Mouse (Mus musculus) gastrocnemius, postnatal 36 days (tissue): ENCODE results near the gene Fgf14. TPM values are rescaled to one million over a fixed set of nuclear protein-coding genes. Genes with fewer than 3 reads are reported as not detected.
"Not testable (repeated sequence)": the region's sequence is repeated elsewhere in the genome, so short reads cannot be mapped to it uniquely, and the experiment has no call there.

Source experiments
- DNase-seq, 2 experiments: peaks; one replicate each; pipeline ENCODE4 v3.0.0; 2022
- intact Hi-C: fragments of 180-260 bp; cut with DNase I; formaldehyde crosslinking; loops from one replicate; pipeline ENCODE4 v1.15.1; 2025
- long read RNA-seq, 2 experiments: library from polyadenylated mRNA; stranded (forward); transcript quantifications; one replicate each; pipeline ENCODE4 v2.0.0; 2021
- total RNA-seq, 2 experiments: library from RNA; stranded (reverse); gene quantifications; 2 replicates each; pipeline ENCODE4 v1.2.3; 2021

The Fgf14 gene
- total RNA-seq, result not detected
- long read RNA-seq, experiment 1, result 0 reads
- long read RNA-seq, experiment 2, result 0 reads

DNA sequence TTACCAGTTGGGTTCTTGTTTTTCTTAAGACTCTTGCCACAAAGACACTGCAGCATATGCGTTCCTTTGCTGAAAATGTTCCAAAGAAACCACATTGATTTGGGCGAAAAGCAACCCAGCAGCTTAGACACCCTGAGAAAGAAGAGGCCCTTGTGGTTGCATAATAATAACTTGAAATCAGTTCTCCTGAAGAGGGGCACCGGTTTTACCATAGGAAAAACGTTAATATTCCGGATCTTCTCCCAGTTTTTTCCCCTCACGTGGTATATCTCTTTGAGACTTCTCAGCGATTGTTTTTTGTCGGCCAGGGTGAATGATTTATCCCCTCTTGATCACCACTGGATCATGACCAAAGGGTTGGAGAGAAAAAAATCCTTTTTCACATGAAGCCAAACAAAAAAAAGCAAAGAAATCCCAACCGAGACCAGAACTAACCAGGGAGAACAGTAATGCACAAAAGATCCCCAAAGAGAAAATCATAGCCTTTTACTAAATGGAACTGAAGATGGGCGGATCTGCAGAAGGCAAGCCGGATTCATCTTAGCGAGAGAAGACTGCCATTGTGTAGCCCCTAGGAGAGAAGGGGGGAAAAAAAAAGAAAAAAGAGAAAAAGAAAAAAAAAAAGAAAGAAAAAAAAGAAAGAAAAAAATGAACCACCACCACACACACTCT is at the start of gene Fgf14:
Gene Fgf14, minus strand, starts transcription at position 622 of the 672 bp plus-strand sequence.
- intact Hi-C loops, result no loop called here
- DNase-seq, result no peak

DNA sequence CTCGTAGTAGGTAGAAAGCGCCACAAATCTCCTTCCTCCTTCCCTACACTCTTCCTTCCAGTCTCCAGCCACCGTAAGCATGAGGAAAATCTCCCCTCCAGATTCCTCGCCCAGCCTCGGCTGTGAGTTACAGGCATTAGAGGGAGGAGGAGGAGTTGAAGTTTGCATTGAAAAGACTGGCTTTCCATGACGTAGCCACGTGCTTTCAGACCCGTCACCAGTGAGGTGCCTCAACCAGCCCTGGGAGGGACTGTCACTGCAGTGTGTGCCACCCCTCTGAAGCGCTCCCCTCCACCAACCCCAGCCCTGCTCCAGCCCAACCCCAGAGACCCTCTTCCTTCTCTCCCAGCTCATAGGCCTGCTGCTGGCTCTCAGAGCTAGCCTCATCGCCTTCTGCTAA is 452 bp upstream of the Fgf14 start:
- intact Hi-C loops, result no loop called here
- DNase-seq, result no peak

DNA sequence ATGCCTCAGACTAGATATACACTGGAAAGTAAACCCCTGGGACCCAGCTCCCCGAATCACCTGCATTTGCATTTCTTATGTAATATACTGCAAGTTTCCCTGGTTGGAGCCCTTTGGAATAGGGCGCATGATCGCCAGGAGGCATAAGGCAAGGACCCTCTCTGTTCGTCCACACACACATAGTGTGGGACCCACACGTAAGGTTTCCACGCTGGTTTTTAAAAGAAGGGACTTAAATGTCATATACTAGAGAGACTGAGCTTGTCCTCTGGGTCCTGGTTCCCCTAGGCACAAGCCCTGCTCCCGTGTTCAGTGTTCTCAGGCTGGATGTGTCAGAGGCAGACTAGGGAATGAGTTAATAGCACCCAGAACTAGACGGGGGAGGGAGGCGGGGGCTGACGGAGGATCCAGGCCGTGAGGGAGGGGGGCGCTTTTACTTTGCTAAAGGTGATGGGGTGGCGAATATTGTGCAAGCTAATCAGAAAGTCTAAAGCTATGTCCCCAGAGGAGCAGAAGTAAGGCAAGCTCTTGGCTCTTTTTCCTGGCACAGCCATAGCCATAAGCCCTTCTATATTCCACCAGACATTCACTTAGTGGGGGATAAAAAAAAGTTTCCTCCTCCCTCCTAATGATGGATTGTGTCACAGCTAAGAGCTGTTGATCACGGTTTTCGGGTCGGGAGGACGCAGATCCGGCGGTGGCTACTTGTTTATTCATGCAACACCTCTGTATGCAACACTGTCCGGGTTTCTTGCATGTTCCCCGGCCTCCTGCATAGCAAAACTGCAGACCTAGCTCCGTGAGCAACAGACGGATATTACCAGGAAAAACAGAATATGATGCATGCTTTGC is 1.0 kb downstream of the Fgf14 start:
- intact Hi-C loops, result no loop called here

DNA sequence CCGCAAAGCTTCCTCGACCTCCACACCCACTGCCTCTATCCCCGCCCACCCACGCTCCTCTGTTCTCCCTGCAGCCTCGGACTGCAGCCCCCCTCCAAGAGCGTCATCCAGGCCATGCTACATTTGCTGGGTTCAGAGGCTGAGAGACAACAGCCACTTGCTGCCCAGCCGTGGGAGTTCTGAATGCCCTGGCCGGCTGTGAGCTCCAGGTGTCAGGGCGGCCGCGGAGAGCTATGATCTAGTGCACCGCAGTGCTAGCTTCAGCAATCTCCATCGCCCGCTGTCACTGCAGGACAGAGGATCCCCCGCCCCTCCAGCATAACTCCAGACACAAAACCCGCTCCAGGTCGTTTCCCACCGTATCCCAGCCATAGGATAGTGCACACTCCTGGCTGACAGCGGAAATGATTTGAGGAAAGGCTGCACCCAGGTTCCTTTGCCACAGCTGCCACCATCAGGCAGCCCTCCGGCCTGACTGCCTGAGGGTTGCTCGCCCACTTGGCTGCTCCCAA is 1.7 kb downstream of the Fgf14 start:
- intact Hi-C loops, result no loop called here
- DNase-seq, result no peak

More for the DNA sequence above, 1.0 kb downstream of the Fgf14 start:
- no peak for DNase-seq

DNA sequence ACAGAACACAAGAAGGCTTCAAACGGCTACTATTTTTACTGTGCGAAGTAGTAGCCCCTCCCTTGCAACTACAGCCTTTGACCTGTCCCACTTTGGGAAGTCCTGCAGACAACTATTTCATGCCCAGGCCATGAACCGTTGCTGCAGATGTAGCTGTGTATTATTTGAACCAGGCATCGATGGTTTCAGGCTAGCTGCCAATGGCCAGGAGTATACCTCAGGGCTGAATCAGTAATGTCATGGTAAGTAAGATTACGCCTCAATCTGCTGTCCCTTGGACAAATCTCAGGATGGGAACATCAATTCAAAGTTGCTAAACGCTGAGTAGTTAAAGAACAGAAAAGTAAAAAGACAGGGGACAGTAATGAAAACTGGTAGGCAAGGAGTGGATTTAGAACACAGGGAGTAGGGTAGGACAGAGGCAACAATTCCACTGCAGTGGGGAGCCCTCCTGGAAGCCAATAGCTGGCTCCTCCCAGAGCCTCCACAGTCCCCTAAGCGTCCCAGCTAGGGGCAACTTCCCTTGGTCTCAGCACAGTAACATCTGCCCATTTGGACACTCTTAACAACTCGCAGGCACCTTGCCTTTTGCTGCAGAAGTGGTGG is 2.3 kb downstream of the Fgf14 start:
- intact Hi-C loops, result no loop called here
- DNase-seq, result no peak

DNA sequence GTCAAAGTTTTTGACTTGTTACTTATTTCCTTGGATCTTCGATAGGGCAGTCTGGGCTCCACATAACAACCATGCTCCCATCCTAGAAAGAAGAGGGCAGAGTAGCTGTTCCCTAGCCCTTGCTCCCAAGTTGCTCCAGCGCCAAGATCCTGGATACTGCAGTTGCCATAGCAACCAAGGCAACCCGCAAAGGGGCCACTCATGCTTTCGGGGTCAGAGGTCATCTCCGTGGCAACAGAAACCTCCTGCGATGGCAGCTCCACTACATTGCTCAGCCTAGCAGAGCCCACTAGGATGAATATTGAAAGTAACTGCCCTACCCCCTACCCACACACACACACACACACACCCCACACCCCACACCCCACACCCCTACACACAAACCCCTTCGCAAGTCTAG is 7.2 kb downstream of the Fgf14 start:
- DNase-seq, result no peak

DNA sequence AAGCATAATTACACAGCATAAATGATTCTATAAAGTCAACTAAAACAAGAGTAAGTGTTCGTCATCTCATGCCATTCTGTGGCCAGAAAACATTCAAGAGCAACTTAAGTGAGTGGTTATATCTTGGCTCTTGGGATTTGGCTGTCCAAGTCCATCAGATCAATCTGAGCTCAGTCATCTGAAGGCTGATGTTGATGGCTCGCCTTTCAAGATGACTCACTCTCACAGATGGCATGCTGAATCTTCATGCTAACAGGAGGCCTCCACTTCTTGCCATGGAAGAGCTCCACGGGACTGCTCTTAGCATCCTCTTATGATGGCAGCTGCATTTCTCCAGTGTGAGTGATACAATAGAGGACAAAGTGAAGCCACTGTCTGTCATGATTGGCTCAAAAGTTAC is 34.1 kb downstream of the Fgf14 start:
- no peak for DNase-seq
- intact Hi-C loops, result no loop called here

More for the DNA sequence above, 7.2 kb downstream of the Fgf14 start:
- intact Hi-C loops, result no loop called here

DNA sequence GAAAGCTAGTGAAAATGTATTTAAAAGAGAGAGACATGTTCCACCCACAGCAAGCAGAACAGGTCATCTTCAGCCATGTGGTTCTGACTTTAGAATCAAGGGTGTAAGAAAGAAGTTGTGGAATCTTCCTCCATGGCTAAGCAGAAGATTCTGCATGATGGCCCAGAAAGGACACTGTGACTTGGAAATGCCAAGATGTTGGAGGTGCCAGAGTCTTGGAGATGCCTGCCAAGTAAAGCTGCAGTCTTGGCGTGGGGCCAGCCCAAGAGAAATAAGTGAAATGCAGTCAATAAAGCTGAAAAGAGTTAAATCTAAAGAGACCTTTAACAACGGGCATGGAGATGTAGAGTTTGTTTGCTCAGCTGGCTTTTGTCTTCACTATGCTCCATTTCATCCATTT is 42.0 kb downstream of the Fgf14 start:
- DNase-seq, result no peak
- intact Hi-C loops, result no loop called here

DNA sequence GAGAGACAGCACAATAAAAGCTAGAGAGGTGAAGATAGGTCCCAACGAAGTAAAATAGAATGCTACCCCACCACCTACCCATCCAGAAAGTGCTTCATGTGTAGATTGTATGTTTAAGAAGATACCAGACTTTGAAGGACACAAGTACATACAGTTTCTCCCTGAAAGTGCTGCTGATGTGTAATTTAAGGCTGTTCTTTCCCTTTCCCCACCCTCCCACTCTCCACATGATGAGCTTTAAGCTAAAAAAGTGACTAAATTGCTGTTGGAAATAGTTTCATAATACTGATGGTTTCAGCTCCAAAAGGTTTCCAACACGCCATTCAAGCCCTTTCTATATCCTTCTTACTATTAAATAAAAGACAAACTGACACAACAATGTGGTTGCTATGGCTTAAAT is 63.5 kb downstream of the Fgf14 start:
- intact Hi-C loops, result no loop called here
- no peak for DNase-seq

DNA sequence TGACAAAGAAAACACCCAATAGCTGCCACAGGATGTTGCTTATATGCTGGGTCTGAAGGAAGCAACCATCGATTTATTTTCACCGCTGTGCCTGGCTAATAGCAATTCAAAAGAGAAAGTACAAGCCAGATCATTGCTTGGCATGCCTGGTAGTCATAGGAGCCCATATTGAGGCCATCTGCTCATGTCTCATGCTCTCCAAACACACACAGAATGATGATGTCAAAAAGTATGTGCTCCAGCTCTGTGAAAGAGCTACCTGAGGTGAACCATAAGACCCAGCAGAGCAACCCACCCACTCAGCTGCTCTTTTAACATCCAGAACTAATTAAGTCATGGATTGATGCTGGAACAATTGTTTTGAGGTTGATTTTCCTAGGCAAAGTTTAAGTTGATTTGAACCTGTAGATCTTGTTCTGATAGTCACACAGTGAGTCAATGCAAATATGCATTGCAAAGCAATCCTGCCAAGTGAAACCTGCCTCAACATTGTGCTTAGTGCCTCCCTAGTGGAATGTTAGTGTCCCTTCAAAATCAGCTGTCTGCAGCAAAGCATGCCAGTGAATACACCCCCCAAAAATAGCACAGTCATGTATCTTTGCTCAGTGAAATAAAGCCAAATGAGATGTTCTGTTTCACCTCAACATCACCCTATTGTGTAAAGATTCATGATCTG is 70.8 kb downstream of the Fgf14 start:
- no peak for DNase-seq
- intact Hi-C loops, result no loop called here

DNA sequence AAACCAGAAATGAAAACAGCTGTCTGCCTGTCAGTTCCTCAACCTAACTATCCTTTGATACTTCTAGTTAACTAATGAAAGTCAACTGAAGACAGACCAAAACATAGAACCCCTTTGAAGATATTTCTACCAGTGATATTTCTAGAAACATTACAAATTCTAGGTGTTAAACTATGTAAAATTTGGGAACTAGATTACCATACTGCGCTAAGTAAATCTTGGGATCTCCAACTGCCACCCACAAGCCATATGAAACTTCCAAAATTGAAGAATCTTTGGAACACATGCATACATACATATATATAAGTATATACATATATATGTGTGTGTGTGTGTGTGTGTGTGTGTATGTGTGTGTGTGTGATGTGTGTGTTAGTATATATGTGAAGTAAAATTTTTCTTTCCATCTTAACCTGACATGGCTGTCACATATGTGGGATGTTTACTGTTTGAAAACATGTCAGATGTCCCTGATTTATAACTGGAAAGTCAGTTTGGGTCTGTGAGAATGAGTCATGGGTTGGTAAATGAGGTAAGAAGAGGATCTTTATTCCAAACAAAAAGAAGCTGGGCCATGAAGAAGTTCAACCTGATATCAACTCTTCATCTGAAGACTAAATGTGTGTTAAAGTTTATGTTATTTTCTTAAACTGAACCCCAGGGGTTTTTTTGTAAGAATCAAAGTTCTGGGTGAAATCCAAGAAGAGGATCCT is 71.7 kb downstream of the Fgf14 start:
- DNase-seq, result no peak
- intact Hi-C loops, result no loop called here

DNA sequence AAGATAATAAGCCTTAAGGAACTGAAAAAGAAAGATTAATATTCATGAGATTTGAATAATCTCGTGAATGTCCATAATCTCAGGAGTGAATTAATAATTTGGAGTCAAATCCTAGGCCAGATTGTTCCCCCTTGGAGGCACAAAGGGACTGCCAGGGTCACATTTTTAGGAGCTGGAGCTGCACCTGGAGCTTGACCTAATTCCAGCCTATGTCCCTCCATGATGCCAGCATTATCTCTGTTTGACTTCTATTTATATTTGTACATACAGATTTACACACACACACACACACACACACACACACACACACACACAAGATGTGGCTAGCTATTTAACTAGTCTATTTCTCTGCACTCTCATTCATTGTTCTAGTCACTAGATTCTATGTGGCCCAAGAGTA is 100.4 kb downstream of the Fgf14 start:
- DNase-seq, result no peak

DNA sequence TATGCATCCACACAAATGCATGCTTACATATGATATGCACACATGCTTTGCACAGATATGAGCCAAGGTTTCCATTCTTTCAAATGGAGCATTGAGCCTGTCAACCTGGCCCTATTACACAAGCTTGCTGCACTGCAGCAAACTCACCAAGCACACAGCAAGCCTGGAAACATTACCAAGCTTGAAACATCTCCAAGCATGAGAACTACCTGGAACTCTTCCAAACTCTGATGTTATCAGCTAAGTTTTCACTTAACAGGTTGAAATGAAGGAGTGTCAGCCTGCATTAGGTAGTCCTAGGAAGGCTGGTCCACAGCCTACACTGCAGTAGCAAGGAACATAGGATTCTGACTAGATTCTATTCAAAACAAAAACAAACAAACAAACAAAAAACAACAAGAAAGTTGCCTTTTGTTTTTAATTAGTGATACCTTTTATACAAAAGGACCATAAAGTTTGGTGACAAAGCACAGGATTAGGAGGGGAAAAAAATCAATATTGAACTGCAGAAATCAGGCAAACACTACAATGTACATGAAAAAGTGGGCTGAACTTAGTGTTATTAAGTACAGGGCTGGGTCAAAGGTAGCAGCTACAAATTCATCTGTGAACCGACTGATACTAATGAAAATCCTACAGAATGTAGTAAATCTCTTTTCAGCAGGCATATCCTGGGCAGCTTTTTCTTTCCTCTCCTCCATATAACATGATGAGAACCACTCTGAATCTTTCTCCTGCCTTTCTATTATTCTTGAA is 101.6 kb downstream of the Fgf14 start:
- intact Hi-C loops, result no loop called here
- DNase-seq, result no peak

More for the DNA sequence above, 100.4 kb downstream of the Fgf14 start:
- intact Hi-C loops, result no loop called here

DNA sequence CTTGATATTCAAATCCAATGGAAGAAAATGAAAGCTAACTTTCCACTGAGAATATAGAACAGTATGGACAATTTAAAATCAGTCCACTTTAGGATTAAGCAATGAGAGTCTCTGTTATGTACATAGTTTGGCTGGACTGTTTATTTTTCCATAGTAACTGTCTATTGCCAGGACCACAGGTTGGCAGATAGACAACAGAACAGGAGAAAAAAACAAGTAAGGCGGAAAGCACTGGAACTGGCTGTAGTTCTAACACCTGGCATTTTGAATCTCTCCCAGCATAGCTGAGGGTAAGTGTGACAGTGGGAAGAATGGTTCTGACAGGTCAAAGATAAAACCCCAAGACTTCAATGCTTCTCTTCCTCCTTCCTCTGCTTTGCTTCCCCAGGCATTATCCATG is 110.5 kb downstream of the Fgf14 start:
- no peak for DNase-seq
- intact Hi-C loops, result no loop called here

DNA sequence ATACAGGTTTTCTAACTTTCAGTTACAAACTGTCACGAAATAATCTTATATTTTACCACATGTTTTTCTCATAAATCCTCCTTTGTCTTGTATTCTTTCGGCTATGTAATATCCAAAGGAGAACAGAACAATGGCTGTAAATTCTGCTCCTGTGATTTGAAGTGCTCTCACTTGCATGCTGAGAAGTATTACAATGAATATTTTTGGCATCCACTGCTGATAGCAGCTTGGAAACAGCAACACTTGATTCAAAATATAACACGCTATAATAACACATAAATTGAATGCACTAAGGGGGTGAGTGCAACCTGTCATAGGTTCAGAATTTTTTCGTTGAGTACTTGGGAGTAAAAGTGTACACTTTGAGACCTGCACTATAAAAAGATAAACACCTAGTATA is 115.4 kb downstream of the Fgf14 start:
- no peak for DNase-seq
- intact Hi-C loops, result no loop called here

DNA sequence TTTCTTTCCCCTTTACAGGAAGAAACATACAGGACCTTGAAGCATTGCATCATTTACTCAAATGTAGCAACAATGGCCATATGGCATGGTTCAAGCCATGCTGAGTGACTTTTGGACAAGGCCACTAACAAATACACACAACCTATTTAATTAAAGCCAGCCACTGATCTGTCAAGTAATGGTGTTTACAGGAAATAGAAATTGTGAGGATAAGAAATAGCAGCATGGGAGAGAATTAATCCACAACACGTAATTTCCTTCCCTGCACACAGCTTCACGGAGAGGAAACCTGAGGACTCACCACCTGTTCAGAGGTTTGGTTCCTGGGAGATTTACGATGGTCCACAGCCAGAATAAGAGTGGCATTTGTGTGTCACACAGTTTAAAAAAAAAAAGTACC is 140.8 kb downstream of the Fgf14 start:
- intact Hi-C loops, result no loop called here
- no peak for DNase-seq

DNA sequence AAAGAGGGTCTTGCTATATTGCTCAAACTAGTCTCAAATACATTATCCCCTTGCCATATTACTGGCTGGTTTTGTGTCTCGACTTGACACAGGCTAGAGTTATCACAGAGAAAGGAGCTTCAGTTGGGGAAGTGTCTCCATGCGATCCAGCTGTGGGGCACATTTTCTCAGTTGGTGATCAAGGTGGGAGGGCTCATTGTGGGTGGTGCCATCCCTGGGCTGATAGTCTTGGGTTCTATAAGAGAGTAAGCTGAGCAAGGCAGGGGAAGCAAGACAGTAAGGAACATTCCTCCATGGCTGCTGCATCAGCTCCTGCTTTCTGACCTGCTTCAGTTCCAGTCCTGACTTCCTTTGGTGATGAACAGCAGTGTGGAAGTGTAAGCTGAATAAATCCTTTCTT is 141.6 kb downstream of the Fgf14 start:
- DNase-seq, intact Hi-C loops: not testable (repeated sequence)

DNA sequence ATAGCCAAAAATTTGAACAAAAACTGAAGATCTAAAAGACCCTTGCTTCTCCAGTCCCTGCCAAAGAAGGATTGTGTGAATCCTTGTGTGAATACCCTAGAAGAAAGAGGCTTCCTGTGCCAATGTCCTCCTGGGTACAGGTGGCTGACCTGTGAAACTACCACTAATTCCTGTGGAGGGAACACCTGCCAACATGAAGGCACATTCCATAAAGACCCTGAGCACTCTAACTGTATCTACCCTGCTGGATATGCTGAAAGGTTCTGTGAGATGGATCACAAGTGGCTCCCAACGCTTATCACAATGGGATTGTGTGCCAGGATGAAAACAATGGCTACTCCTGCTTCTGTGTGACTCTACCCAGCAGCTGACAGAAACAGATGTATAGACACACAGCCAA is 144.9 kb downstream of the Fgf14 start:
- DNase-seq, result no peak
- intact Hi-C loops, result no loop called here

DNA sequence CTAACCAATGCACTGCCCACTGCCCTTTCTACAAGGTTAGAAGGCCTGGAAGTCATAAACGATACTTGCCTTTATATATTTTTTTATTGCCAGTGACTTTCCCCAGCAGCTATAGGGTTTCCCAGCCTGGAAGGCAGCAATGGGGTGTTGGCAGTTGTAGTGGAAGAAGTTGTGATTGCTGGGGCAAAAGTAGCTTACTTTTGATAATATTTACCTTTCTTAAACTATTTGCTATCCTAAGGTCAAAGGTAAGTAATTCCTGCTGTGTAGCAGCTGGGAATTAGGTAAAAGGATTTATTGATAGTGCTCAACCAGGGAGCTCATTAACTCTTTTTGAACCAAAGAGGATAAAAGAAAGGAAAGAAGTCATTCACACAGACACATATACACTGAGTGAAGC is 164.9 kb downstream of the Fgf14 start:
- DNase-seq, result no peak
- intact Hi-C loops, result no loop called here
